Mouse (Mus musculus) embryonic fibroblast, embryonic 13.5 days (primary cell): Measurements from ENCODE around the gene Majin. TPM values are rescaled to one million over a fixed set of nuclear protein-coding genes. Genes with fewer than 3 reads are reported as not detected.

Source experiments
- H3K27ac ChIP-seq: 2 replicates; pipeline ENCODE4 v1.5.1; 2012; ENCODE audit warnings: low read length, control low read depth, inconsistent platforms; ENCODE audit not compliant: insufficient read depth
- H3K4me1 ChIP-seq: 2 replicates; pipeline ENCODE4 v1.6.1; 2011; ENCODE audit warnings: low read length; ENCODE audit not compliant: control insufficient read depth, insufficient read depth
- H3K4me3 ChIP-seq: 2 replicates; pipeline ENCODE4 v1.5.1; 2011; ENCODE audit warnings: mild to moderate bottlenecking, control low read depth, low read length; ENCODE audit not compliant: insufficient read depth
- CTCF ChIP-seq: IDR thresholded peaks from 2 replicates; pipeline ENCODE4 v1.5.1; 2011; ENCODE audit warnings: mild to moderate bottlenecking, control low read depth, low read length, moderate library complexity, borderline replicate concordance; ENCODE audit not compliant: insufficient read depth
- POLR2A ChIP-seq: IDR thresholded peaks from 2 replicates; pipeline ENCODE4 v1.6.1; 2011; ENCODE audit warnings: low read depth, mild to moderate bottlenecking, control low read depth, low read length, moderate library complexity
- polyA plus RNA-seq: library from polyadenylated mRNA; stranded (reverse); fragments of >200 nt; gene quantifications from 2 replicates; pipeline ENCODE4 v1.2.4, GENCODE M21; 2011; ENCODE audit warnings: low read depth; ENCODE audit not compliant: missing spikeins, insufficient read length

Gene Majin
- polyA plus RNA-seq, 1 experiment = not detected

DNA sequence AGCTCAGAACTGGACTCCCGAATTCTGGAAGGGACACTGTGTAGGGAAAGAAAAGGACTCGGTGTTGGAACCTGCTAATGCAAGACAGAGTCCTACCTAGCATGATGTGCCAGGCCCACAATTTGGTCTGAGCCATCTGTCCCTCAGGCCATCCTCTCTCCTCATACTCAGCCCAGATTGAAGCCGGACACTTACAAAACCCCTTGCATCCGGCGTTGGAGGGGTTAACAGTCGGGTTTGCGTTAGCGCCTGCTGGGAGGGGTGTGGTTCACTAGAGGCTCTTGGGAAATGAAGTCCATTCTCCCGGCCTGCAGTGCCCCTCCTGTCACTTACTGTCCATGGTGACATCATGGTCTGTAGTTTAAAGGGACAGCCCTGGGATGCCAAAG, 51.9 kb downstream of the Majin start:
- TF ChIP-seq POLR2A (no peak), CTCF (no peak)
- no peaks in the 10 kb centered on the region for H3K4me1 ChIP-seq
- H3K27ac ChIP-seq = peak overlapping the region; percentile 90
- H3K4me3 ChIP-seq = peak overlapping the region; percentile 62

DNA sequence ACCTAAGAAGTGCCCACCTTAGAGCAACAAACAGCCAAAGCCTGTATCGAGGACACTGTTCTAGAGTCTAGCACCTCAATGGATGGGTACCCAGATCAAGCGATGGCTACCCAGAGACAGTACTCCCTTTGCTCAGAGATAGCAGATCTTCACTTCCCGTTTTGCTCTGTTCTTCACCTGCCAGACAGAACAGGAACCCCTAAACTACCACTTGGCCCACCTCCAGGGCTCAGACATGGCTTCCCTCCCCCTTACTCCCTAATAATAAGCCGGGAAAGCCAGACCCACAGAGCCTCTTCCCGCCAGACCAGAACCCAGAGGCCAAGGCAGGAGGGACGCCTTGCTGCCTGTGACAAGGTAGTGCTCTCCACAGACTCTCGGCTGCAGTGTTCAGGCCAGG, 52.7 kb downstream of the Majin start:
- TF ChIP-seq POLR2A = no peak
- TF ChIP-seq CTCF = no peak
- H3K4me1 ChIP-seq = no peaks in the 10 kb centered on the region
- H3K27ac ChIP-seq = no peak overlapping the region
- no peak overlapping the region for H3K4me3 ChIP-seq

DNA sequence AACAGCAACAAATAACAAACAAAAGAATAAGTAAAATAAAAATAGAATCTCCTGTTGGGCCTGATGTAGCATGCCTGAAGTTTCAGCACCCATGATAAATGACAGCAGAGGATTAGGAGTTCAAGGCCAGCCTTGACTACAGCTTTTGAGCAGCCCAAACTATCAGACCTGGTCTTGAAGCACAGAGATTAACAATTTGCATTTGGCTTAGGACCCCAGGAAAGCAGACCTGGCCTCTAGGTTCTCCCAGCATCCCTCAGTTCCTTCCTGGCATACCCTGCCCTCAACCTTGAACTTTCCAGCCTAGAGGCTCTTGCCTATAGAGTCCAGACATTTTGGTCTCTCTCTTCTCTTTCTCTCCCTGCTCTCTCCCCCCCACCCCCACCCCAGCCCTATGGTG, 54.6 kb downstream of the Majin start:
- Histone ChIP-seq H3K27ac (no peak overlapping the region), H3K4me3 (no peak overlapping the region), H3K4me1 (no peaks in the 10 kb centered on the region)
- no peak for TF ChIP-seq POLR2A
- TF ChIP-seq CTCF = no peak

DNA sequence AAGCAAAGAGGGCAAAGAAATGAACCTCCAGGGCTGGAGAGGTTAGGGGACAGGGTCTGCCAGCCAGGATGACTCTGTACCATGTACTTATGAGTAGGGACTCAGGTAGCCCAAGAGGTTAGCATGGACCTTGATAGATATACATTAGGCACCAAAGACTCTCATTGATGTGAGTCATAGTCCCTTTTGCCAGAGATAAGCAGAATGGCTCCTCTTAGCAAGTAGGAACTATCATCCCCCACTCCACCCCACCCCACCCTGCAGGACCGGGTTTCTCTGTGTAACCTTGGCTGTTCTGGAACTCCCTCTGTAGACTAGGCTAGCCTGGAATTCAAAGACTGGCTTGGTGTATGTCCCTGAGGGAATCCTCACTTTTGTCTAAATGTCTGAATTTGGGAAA, 55.9 kb downstream of the Majin start:
- no peaks in the 10 kb centered on the region for H3K4me1 ChIP-seq
- no peak overlapping the region for H3K4me3 ChIP-seq
- TF ChIP-seq POLR2A (no peak), CTCF (no peak)
- H3K27ac ChIP-seq = no peak overlapping the region

DNA sequence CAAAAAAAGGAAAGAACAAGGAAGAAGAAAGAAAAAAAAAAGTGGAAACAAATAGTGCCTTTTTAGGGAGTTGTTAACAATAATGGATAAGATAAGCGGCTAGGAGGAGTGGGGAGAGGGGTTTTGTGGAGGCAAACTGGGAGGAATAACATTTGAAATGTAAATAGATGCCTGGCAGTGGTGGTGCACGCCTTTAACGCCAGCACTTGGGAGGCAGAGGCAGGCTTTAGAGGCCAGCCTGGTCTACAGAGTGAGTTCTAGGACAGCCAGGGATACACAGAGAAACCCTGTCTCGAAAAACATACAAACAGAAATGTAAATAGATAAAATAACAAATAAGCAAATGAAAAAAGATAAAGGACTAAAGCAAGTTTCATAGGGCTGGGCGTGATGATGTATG, 56.5 kb downstream of the Majin start:
- Histone ChIP-seq H3K4me3 (no peak overlapping the region), H3K4me1 (no peaks in the 10 kb centered on the region), H3K27ac (no peak overlapping the region)
- TF ChIP-seq CTCF = no peak
- no peak for TF ChIP-seq POLR2A

DNA sequence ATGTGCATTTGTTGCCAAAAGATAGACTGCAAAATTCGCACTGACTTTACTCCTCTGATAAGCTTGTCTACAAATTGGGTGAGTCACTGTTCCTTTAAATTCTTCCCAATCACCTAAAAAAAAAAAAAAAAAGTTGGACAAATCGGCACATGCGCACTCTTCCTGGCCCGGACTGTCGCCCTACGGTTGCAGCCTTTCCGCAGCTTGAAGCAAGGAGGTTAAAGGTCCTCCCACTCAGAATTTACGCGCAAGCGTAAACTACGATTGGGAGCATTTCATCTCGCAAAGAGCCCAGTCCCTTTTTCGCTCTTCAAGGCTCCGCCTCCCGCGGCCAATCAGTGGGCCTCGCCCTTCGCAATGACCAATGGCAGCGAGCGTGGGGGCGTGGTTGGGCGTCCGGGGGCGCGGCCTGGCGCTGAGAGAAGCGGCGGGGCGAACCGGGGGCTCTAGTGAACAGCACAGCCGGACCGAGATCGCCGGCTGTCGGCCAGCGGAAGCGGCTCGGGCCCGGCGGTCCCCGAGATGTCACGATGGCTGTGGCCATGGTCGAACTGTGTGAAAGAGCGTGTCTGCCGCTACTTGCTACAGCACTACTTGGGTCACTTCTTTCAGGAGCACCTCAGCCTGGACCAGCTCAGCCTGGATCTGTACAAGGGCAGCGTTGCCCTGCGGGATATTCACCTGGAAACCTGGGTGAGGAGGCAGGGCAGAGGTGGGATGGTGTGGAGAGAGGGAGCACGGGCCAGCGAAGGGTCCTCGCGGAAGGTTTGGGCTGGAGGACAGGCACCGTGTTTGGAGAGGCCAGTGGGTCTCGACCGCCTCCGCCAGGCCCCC, 57.3 kb downstream of the Majin start, which contains the start of gene Atg2a:
Atg2a (plus strand) TSS at position 395 of the 834 bp plus-strand sequence.
- Histone ChIP-seq H3K4me1 (no peaks in the 10 kb centered on the region), H3K27ac (no peak within 1 kb of the TSS), H3K4me3 (peak within 1 kb of the TSS; percentile 74)
- TF ChIP-seq POLR2A = peak; percentile 83
- no peak for TF ChIP-seq CTCF

DNA sequence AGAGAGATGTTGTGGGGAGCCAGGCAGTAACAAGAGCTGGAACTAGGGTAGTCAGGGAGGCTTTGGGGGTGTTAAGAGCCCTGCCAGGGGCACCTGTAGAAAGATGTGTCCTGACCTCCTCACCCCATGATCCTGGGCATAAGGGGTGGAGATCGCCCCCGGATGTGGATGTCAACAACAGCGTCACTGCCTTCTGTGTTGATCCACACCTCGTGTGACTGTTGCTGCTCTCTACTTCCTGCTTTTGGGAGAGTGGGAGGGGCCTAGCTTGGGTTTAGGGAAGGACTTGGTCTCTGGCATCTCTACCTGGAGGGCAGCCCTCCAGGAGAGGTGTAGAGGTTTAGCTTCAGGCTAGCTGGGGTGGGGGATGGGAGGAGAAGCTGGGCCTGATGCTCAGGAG, 58.1 kb downstream of the Majin start:
- Histone ChIP-seq H3K27ac (no peak overlapping the region), H3K4me1 (no peaks in the 10 kb centered on the region), H3K4me3 (peak overlapping the region; percentile 74)
- no peak for TF ChIP-seq CTCF
- peak; percentile 41; the same call in 1 of the 2 replicates for TF ChIP-seq POLR2A

DNA sequence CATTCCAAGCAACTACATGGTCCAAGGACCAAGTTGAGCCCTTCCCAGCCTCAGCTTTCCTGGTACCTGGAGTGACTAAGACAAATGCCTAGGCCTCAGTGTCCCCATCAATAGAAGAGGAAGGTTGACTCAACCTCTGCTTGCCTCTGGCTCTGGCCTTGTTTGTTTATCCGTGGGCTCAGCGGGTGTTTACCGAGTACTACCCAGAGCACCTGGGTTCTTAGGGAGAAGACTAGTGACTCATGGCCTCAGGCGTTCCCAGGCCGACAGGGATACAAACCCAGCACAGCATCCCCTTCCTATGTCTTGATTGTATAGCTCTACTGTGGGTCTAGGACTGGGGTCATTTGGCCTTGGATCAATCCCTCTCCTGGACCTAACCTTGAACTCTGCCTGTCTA, 59.0 kb downstream of the Majin start:
- TF ChIP-seq CTCF (no peak), POLR2A (no peak)
- Histone ChIP-seq H3K27ac (no peak overlapping the region), H3K4me3 (no peak overlapping the region), H3K4me1 (no peaks in the 10 kb centered on the region)

DNA sequence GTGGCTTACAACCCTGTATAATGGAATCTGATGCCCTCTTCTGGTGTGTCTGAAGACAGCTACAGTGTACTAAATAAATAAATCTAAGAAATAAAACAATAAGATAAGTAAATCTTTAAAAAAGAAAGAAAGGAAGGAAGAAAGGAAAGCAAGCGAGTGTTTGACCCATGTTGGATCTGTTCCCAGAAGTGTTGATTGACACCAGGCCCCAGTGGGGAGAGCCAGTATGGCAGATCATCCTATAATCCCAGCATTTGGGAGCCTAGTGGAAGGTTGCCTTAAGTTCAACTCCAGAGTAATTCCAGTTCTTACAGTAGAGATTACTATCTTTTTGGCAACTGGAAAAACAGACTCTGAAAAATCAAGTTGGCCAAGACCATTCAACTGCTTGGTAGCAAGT, 61.6 kb downstream of the Majin start:
- TF ChIP-seq CTCF = no peak
- TF ChIP-seq POLR2A = no peak
- Histone ChIP-seq H3K4me3 (no peak overlapping the region), H3K4me1 (no peaks in the 10 kb centered on the region), H3K27ac (no peak overlapping the region)

DNA sequence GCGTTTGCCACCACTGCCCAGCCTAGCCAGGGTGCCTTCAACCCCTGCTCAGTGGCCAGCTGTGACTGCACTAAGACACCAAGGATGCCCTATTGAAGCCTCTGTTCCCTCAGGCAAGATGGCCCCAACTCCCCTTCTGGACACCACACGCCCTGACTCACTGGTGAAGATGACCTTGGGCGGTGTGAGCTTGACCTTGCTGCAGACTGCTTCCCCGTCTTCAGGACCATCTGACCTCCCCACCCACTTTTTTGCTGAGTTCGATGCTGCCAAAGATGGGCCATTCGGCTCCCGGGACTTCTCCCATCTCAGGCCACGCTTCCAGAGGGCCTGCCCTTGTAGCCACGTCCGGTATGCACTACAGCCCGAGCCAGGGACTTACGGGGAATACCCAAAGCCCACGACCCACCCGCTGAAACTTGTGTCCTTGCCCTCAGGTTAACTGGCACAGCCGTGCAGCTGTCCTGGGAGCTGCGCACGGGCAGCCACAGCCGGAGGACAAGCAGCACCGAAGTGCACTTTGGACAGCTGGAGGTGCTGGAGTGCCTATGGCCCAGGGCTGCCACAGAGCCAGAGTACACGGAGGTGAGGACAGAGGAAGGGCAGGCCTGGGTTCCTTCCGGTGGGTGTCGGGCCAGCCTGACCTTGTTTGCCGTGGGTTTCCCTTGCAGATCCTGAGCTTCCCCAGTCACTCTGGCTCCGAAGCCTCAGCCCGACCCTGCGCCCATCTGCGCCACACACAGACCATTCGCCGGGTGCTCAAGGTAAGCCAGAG, 63.5 kb downstream of the Majin start:
- TF ChIP-seq POLR2A = no peak
- TF ChIP-seq CTCF = no peak
- H3K27ac ChIP-seq = no peak overlapping the region
- H3K4me1 ChIP-seq = no peaks in the 10 kb centered on the region
- no peak overlapping the region for H3K4me3 ChIP-seq
